Mouse (Mus musculus) cortical plate, adult 2 months (tissue): ENCODE results near the gene Lrrfip2. TPM values are rescaled to one million over a fixed set of nuclear protein-coding genes. Genes with fewer than 3 reads are reported as not detected.

Source experiments
- H3K27ac ChIP-seq: fragments of 200-500 bp; 2 replicates; pipeline ENCODE4 v1.5.1; 2012; ENCODE audit warnings: low read length, control low read depth, inconsistent platforms; ENCODE audit not compliant: insufficient read depth
- H3K4me1 ChIP-seq: fragments of 200-500 bp; 2 replicates; pipeline ENCODE4 v1.6.1; 2011; ENCODE audit warnings: low read length; ENCODE audit not compliant: control insufficient read depth, insufficient read depth
- H3K4me3 ChIP-seq: fragments of 200-500 bp; 2 replicates; pipeline ENCODE4 v1.5.1; 2011; ENCODE audit warnings: mild to moderate bottlenecking, low read length, control low read depth; ENCODE audit not compliant: insufficient read depth
- CTCF ChIP-seq: fragments of 200-500 bp; IDR thresholded peaks from 2 replicates; pipeline ENCODE4 v1.5.1; 2011; ENCODE audit warnings: mild to moderate bottlenecking, control low read depth, low read length; ENCODE audit not compliant: insufficient read depth; ENCODE audit errors: extremely low read depth
- POLR2A ChIP-seq: fragments of 200-500 bp; IDR thresholded peaks from 2 replicates; pipeline ENCODE4 v1.6.1; 2011; ENCODE audit warnings: mild to moderate bottlenecking, low read length, control low read depth; ENCODE audit not compliant: insufficient read depth; ENCODE audit errors: extremely low read depth
- polyA plus RNA-seq: library from polyadenylated mRNA; depleted of rRNA; stranded (reverse); fragments of >200 nt; gene quantifications from 2 replicates; pipeline ENCODE4 v1.2.3, GENCODE M21; 2012

Lrrfip2 gene
- polyA plus RNA-seq, 1 experiment, result 55.5 TPM

DNA sequence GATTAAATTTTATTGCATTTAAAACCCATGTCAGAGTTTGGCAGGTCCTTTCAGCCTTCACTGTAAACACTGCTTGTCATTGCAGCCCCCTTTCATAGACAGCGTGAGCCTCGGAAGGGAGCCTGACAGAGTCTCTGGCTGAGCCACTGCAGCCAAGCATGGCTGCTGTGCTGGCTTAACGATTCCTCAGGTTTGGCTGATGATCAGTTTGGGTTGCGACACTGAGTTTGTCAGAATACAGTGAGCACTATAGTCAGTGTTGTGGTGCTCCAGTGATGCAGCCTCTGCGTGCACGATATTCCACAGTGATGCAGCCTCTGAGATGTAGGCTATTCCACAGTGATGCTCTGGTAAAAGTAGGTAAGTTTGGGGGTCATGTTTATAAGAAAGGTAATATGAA is 69.5 kb downstream of the Lrrfip2 start:
- TF ChIP-seq POLR2A, result no peak
- Histone ChIP-seq H3K4me1 (peaks cover 5% of the 10 kb centered on the region), H3K27ac (no peak overlapping the region), H3K4me3 (no peak overlapping the region)

DNA sequence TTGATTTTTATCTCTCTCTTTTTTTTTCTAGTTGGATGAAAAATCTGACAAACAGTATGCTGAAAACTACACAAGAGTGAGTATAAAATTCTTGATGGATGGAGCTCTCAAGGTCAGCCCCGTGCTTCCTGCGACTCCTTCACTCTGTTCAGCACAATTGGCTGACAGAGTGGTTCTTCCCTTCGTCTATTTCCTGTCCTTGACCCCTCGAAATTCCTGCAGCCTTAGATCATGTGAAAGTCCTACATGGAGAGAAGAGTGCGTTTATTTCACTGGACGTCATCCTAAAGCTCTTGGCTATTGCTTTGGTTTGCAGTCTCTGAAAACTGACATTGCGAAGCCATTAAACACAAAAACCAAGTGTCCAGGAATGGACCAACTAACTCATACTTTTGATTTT is 71.3 kb downstream of the Lrrfip2 start:
- TF ChIP-seq POLR2A (no peak), CTCF (no peak)
- Histone ChIP-seq H3K27ac (no peak overlapping the region), H3K4me3 (no peak overlapping the region), H3K4me1 (no peaks in the 10 kb centered on the region)

- Histone ChIP-seq H3K27ac (no peak overlapping the region), H3K4me3 (no peak overlapping the region), H3K4me1 (no peaks in the 10 kb centered on the region; the same call in 1 of the 2 replicates)
- TF ChIP-seq CTCF (no peak), POLR2A (no peak)
These were observed 75.8 kb downstream of the Lrrfip2 start for GRCm38 (mm10) chr9:111193211-111193610.

DNA sequence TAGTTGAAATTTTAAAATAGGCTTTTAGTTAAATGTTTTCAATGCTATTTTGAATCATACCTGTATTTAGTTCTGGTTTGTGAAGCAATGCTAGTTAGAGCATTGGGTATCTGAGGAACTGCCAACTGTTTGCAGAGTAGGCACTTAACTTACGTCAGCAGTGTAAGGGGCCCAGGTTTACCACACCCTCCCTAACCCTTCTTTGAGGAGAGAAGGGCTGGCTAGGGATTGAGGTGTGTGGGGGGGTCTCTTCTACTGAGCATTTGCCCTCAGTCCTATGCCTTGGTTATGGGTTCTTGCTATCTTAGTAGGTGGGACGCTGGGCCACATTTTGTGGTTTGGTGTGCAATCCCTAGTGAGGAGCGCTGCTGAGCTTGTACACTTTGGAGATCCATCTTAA is 79.7 kb downstream of the Lrrfip2 start:
- no peak for TF ChIP-seq POLR2A
- TF ChIP-seq CTCF, result no peak
- H3K4me3 ChIP-seq, result no peak overlapping the region
- no peaks in the 10 kb centered on the region; the same call in 1 of the 2 replicates for H3K4me1 ChIP-seq
- no peak overlapping the region for H3K27ac ChIP-seq

- Histone ChIP-seq H3K27ac (no peak overlapping the region), H3K4me3 (no peak overlapping the region), H3K4me1 (no peaks in the 10 kb centered on the region; the same call in 1 of the 2 replicates)
- TF ChIP-seq POLR2A, result no peak
- no peak for TF ChIP-seq CTCF
These were observed 80.3 kb downstream of the Lrrfip2 start for GRCm38 (mm10) chr9:111197712-111198111.

GRCm38 (mm10) chr9:111198332-111198731 is 80.9 kb downstream of the Lrrfip2 start:
- H3K4me1 ChIP-seq, result no peaks in the 10 kb centered on the region; the same call in 1 of the 2 replicates
- H3K4me3 ChIP-seq, result no peak overlapping the region
- no peak overlapping the region for H3K27ac ChIP-seq
- TF ChIP-seq POLR2A (no peak), CTCF (no peak)

- Histone ChIP-seq H3K4me1 (peaks cover 1% of the 10 kb centered on the region; the same call in 1 of the 2 replicates), H3K27ac (no peak overlapping the region), H3K4me3 (no peak overlapping the region)
- no peak for TF ChIP-seq CTCF
- no peak for TF ChIP-seq POLR2A
These were observed 82.8 kb downstream of the Lrrfip2 start for GRCm38 (mm10) chr9:111200208-111200607.

- H3K27ac ChIP-seq, result no peak overlapping the region
These were observed 87.4 kb downstream of the Lrrfip2 start for GRCm38 (mm10) chr9:111204601-111205375.

GRCm38 (mm10) chr9:111207683-111208082 is 90.3 kb downstream of the Lrrfip2 start:
- no peak for TF ChIP-seq CTCF
- no peak for TF ChIP-seq POLR2A
- peaks cover 6% of the 10 kb centered on the region for H3K4me1 ChIP-seq
- H3K27ac ChIP-seq, result no peak overlapping the region
- H3K4me3 ChIP-seq, result no peak overlapping the region

More at GRCm38 (mm10) chr9:111204601-111205375, 87.4 kb downstream of the Lrrfip2 start:
- no peak overlapping the region for H3K4me3 ChIP-seq
- TF ChIP-seq CTCF (no peak), POLR2A (no peak)
- H3K4me1 ChIP-seq, result peaks cover 6% of the 10 kb centered on the region

DNA sequence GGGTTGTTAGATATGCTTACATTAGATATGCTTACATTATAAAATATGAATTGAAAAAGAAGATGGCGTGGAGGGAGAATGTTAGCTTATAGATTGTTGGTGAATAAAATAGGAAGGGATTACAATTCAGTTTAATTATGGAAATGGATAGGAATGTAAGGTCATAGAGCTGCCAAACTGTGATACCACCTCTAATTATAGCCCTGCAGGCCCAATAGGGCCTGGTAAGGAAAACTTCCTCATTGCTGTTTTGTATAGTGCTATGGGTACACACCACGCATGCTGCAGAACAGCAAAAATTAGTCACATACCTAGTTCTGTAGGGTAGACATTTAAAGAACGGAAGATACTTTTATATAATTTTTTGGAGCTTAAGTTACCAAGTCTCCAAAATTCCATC is 90.8 kb downstream of the Lrrfip2 start:
- TF ChIP-seq POLR2A, result no peak
- H3K4me1 ChIP-seq, result peaks cover 6% of the 10 kb centered on the region
- H3K4me3 ChIP-seq, result no peak overlapping the region
- H3K27ac ChIP-seq, result no peak overlapping the region
